Mouse (Mus musculus) MEL-GATA-1-ER (cell line): ENCODE results near the gene Pofut1.
A peak's percentile ranks its signal among the peaks of the same experiment; 100 is the strongest.
"Not testable (repeated sequence)": the region's sequence is repeated elsewhere in the genome, so short reads cannot be mapped to it uniquely, and the experiment has no call there.

Experiments used
- DNase-seq: peaks from one replicate; pipeline ENCODE4 v3.0.0-alpha.2; 2012; ENCODE audit warnings: low read depth; ENCODE audit errors: extremely low read depth

Gene Pofut1

DNA sequence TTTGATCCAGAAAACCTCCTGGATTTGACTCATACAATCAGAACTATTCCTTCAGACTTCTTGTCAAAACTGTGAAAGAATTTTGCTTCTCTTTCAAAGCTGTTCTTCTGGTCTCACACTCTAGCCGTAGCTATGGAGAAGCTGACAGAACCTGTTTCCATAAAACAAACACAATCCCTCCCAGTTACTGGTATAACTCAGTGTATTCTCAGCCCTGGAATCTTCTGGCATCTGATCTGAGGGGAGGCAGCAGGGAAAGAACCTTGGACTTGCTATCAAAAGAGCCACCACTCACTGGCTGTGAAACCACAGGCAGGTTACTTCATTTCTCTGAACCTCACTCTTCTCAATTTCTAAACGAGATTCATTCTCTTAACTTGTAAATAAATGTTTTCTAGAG is 2.9 kb upstream of the Pofut1 start:
- DNase-seq = no peak

DNA sequence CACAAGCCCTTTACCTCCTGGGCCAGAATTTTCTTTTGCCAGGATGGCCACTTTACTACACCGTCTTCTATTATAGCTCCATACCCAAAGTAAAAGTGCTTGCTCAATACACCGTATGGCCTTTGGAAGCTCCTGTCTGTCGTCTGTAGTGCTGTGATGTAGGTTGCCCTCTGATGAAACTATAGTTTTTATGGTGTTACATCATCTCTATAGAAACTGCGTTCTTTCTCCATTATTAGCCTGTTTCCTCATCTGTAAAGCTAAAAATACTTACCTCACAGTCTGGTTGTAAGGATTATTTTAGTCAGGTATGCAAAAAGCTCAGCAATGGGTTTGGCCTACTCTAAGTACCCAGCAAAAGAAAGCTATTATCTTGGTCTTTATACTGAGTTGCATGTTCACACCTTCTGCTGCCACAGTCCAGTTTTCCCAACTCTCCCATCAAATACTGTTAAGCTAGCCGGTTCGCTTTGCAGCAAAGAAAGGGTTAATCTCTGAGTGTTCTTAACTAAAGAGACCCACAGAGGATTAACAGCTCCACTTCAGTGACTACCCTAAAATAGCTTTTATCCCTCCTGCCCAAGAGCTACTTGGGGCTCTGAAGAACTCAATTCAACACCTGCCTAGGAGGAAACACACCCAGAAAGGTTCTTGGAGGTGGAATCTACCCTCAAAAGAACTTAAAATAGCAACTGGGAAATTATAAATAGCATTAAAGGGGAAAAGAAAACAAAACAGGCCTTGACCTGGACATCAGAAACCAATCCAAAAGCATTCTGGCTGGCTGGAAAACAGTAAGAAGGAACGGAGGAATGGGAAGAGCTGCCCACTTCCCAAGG is 2.1 kb upstream of the Pofut1 start:
- no peak for DNase-seq

DNA sequence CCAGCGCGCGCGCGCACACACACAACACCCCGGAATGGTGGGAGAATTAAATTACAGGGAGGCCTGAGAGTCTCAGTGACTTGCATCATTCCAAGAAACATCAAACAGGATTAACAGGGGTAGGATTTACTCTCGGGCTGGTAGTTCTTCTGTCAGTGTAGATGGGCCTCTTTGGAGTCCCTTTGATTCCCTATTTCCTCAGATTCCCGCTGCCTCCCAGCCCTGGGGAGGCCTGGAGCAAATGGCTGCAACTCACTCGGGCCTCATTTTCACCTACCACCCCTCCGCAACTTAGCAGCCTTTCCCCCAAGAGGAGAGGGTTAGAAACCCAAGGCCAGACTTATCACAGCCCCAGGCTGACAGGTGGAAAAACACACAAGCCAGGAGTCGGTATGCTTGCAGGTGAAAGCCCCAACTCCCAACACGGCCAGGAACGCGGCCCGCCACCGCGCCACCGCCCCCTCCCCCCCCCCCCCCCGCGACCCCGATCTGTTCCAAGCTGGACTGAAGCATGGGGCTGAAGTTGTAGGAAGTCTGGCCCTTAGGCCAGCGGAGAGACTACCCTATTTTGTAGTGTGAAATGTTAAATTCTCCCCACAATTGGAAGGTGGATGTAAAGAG is 1.4 kb upstream of the Pofut1 start:
- DNase-seq = no peak

DNA sequence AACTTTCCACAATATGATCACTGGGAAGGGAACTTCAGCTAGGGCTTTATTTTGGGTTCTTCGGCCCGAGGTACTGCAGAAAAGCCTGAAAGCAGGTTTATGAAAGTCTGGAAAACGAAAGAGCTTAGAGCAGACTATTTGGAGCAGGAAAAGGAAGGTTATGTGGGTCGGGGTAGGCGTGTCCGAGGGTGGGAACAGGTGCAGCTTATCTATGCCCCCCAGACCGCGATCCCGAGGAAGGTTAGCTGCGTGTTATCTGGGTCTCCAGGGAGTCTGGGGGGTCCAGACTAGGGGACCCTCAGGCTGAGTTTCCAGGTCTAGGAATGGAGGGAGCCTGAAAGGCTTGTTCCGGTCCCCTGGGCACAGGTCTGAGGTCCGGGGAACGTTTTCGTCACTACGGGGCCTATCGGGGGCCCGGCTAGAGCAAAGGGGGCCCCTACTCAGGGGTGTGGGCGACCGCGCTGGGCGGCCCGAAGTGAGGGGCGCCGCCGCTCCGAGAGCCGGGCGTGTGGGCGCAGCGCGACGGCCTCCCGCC is 565 bp upstream of the Pofut1 start:
- peak; percentile 70 for DNase-seq

DNA sequence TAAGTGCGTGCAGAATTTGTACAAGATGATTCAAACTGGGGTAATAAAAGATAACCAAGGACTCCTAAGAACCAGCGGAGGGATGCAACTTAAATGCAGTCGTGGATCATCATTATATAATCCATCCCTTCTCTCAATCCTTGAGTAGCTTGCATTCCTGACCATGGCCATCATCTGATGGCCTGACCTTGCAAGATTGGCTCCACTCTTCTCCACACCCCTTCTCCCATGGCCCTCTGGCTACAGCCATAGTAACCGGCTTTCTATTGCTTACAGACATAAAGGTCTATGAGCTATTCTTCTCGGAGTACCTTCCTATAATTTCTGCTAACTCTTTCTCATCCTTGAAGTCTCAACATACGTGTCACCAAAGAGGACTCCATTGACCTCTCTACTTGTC is 823 bp downstream of the Pofut1 start:
- DNase-seq = no peak

DNA sequence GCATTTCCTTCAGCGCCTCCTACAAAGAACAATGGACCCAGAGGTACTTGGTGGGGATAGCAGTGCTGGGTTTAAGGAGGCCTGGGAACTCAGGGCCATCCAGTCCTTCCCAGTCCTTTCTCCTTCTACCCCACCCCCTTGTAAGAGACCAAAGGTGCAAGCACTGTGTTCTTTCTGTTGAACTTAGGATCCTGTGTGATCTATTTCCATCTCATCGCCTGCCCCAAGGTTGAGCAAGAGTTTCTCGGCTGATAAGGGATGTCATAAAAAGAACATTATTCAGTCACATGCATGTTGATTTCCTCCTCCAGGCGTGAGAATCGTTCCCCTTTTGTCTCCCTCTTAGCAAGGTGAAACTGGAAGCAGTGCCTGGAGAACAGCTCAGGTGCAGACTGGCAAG is 8.4 kb downstream of the Pofut1 start:
- DNase-seq = no peak

DNA sequence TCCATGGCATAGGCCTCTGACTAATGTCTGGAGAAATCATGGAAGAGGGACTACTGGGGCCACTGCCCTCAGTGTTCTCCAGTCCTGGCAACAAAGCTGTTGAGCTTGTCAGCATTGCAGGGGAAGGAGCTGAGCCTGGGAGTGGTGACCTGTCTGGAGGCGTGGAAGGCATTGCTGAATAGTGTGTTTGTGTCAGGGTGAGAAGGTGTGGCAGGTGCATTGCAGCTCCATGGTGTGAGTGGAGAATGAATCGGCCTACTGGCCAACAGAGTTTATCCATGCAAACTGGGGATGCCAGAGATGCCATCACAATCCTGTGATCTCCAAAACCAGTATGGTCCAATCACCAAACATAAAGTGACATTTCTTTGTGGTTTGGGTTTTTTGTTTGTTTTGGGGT is 15.3 kb downstream of the Pofut1 start:
- DNase-seq = no peak

DNA sequence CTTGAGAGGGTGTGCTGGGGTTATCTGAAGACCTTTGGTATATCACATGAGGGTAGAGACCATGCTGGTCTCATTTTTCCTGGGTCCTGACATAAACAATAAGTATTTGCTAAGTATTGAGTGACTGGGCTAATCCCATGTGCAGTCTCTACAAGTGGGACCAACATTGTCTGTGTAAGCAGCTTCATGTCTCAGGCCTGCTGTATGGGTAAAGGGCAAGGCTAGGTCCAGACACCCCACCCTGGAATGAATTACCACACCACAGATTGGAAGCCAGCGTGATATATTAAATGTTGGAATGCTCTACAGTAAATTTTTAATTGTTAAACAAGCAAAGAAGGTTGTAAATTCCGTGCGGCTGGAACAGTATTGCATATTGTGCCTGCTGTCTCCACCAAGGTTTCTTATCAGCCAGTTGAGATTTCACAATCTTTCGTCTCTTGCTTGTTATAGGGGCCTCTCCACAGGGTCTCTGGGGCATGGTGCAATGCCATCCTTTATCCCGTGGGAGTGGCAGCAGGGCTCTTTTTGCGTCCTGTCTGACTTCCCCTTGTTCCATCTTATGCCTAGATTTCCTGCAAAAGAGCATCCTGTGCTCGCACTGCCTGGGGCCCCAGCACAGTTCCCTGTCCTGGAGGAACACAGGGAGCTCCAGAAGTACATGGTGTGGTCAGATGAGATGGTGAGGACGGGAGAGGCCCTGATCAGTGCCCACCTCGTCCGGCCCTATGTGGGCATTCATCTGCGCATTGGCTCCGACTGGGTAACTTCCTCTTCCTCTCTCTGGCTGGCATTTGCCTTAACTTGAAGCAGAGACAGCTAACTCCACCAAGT is 17.9 kb downstream of the Pofut1 start:
- no peak for DNase-seq

DNA sequence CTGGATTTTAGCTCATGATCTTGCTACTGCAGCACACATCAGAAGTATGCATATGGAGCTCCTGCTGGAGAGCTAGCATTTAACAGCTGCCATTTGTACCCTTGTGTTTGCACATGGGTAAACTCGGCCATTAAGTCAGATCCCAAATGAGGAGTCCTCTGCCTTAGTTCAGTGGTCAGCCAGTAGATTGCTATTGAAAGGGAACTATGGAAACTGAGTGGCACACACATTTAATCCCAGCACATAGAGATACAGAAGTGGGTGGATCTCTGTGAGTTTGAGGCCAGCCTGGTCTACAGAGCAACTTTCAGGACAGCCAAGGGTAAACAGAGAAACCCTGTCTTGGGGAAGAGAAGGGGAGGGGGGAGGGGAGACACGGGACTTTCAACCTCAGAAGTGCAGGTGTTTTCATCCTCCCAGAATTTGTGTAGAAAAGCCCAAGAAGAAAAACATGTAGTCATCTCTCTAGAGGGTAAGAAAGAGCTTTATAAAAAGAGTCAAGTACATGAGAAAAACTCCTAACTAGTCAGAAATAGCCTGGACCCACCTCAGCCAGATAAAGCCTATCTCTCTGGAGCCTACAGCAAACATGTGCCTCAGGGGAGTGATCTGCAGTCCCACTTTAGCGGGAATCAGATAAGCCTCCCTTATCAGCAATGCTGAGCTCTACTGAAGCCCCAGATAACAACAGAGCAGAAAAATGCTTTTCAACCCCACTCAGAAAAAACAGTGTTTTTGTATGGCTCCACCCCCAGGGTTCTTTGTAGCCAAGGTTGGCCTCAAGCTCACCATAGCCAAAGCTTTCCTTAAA is 18.7 kb downstream of the Pofut1 start:
- DNase-seq = no peak

DNA sequence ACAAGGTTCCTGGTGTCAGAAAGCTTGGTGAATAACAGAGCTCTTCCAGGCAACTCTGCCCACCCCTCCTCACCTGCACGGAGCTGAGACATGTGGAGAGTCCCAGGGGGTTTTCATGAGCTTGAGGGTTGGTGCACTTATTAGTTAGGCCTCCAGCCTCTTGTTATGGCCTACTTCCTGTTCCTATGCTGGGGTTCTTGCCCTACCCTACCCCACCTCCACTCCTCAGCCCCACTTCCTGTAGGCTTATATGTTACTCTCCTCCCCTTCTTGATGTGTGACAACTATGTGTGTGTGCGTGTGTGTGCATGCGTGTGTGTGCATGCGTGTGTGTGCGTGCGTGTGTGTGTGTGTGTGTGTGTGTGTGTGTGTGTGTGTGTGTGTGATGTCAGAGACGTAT is 21.7 kb downstream of the Pofut1 start:
- DNase-seq = no peak

DNA sequence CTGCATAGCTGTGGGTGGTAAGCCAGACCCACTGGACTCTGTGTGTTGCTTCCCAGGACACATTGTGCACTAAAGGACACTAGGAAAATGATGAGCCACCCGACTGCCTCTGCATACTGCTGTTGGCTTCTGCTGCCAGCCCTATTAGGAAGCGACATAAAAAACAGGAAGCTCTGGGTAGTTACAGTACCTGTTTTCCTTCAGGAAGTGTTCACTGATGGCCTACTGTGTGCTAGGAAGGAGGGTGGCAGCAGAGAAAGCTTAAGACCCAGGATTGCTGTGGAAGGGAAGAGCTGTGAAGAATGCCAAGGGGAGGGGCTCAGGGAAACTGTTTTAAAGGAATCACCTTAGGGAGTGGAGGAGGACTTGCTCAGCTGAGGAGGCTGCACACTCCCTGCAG is 26.0 kb downstream of the Pofut1 start:
- no peak for DNase-seq

DNA sequence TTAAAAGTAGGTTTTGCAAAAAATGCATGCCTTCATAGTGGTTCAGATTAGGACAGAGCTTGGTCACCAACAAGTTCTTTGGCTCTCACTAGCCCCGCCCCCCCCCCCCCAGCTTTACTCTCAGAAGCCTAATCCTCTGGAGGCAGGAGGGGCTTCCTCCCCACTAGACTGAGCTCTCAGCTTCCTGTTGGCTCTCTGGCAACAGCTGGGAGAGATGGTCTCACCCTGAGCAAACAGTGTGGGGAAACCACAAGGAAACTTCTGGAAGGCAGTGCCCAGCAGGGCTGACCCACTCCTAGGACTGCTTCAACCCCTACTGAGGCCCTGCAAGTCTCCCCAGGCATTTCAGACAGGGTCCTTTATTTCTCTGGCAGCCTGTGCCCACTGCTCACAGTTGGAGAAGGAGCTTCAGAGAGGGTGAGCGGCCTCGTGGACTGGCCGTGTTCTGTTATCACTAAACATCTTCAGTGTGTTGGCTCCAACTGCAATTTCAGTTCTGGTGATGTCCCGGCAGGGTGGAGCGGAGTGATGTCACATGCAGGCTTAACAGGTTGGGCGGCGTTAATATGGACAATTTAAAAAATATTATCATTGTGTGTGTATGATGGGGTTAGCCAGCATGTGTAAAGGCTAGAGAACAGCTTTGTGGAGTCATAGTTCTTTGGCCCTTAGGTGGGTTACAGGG is 29.0 kb downstream of the Pofut1 start:
- not testable (repeated sequence) for DNase-seq

DNA sequence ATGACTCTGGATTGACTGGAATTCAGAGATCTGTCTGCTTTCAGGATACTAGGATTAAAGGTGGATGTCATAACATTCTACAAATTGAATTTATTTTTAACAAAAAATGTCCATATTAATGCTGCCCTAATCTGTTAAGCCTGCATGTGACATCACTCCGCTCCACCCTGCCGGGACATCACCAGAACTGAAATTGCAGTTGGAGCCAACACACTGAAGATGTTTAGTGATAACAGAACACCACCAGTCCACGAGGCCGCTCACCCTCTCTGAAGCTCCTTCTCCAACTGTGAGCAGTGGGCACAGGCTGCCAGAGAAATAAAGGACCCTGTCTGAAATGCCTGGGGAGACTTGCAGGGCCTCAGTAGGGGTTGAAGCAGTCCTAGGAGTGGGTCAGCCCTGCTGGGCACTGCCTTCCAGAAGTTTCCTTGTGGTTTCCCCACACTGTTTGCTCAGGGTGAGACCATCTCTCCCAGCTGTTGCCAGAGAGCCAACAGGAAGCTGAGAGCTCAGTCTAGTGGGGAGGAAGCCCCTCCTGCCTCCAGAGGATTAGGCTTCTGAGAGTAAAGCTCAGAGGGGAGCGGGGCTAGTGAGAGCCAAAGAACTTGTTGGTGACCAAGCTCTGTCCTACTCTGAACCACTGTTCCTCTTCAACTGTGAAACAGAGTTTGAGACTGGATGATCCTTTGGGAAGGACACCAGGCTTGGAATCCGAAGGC is 33.0 kb downstream of the Pofut1 start:
- DNase-seq = not testable (repeated sequence)

DNA sequence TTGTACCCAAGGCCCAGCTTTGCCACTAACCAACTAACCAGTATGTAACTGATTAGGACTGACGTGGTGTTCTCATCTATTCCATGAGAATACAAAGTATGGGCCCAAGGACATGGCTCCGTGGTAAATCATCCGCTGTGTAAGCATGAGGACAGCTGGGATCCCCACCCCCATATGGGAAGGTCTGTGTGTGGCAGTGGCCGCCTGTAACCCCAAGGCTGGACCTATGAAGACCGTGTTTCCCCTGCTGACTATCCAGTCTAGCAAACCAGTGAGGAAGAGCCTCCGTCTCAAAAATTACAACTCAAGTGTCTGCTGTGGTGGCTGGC is 33.5 kb downstream of the Pofut1 start:
- DNase-seq = no peak

DNA sequence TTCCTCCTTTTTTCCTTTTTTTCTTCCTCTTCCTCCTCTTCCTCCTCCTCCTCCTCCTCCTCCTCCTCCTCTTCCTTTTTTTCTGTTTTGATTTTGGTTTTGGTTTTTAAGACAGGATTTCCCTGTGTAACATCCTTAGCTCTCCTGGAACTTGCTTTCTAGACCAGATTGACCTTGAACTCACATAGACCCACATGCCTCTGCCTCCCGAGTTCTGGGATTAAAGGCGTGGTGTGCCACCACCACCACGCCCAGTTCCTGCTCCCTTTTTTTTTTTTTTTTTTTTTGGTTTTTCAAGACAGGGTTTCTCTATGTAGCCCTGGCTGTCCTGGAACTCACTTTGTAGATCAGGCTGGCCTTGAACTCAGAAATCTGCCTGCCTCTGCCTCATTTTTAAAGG is 34.2 kb downstream of the Pofut1 start:
- DNase-seq = not testable (repeated sequence)

DNA sequence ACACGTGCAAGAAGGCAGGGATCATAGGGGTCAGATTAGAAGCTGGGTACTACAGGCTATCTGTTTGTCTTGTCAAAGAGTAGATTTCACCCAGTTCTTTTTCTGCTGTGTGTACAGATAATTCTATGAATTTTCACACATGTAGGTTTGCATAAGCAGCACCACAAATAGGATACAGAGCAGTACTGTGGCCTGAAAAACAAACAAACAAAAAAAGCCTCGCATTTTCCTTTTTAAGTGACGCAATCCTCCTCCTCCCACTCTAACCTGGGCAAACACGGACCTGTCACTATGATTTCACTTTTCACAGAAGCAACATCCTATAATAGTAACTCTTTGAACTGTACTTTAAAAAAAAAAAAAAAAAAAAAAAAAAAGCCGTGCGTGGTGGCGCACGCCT is 35.1 kb downstream of the Pofut1 start:
- no peak for DNase-seq

DNA sequence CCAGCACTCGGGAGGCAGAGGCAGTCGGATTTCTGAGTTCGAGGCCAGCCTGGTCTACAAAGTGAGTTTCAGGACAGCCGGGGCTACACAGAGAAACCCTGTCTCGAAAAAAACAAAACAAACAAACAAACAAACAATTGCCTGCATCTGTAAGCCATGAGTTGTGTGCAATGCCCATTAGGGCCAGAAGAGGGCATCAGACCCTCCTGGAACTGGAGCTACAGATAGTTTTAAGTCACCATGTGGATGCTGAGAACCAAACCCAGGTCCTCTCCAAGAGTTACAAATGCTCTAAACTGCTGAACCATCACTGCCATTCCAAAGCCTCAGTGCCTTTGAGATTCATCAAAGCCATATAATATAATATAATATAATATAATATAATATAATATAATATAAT is 35.5 kb downstream of the Pofut1 start:
- DNase-seq = not testable (repeated sequence)

DNA sequence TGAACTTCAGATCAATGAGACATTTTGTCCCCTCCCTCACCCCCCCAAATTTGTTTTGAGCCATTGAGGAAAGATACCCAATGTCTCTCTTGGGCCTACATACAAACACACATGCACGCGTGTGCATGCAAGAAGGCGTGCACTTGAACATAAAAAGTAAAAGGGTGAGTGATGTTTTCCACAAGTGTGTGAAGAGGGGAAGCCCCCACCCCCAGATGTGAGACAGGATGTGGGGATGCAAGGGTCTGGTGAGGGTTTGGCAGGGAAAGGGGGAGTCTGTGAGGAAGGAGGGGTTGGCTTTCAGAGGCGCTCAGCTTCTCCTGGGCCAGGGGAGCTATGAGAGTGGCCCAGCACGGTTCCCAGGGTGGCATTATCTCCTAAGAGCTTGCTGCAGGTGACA is 37.0 kb downstream of the Pofut1 start:
- DNase-seq = no peak

DNA sequence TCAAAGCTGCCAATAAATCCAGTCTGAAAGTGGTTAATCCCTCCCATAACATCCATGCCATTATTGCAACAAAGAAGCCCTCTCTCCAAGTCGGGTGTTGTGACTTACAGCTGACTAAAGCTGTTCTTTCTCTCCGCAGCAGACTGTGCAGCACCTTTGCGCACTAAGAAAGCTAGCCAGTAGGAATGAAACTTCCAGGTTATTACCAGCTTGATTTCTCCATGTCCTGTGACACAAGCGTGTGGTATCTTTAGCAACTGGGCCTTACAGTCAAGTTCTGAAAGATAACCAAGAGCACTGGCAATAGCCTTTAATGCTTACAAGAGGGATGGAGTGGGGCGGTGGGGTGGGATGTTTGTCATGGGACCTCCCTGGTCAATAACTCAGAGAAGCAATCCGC is 42.6 kb downstream of the Pofut1 start:
- no peak for DNase-seq

DNA sequence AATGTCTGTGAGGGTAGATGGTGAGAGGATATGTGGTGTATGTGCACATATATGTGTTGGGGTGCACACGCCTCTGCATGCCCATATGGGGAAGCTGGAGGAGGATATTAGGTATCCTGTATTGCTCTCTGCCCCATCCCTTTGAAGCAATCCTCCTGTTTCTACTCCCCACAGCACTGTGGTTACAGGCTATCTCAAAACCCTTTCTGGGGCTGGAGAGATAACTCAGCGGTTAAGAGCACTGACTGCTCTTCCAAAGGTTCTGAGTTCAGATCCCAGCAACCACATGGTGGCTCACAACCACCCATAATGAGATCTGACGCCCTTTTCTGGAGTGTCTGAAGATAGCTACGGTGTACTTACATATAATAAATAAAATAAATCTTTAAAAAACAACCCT is 45.2 kb downstream of the Pofut1 start:
- DNase-seq = peak; percentile 57
